Mouse (Mus musculus): Measurements from ENCODE around the gene Bst1. TPM values are rescaled to one million over a fixed set of nuclear protein-coding genes. Genes with fewer than 3 reads are reported as not detected.

Bst1 gene
- polyA plus RNA-seq, 1 experiment from 2014 or later = not detected

- Histone ChIP-seq H3K27ac (ENCODE audit: low read depth, low read length) (no peak overlapping the region), H3K9ac (ENCODE audit: low read length) (no peak overlapping the region), H3K4me3 (ENCODE audit: low read depth, low read length) (no peak overlapping the region), H3K9me3 (ENCODE audit: control insufficient read depth, low read length) (no peaks in the 10 kb centered on the region), H3K27me3 (ENCODE audit: control insufficient read depth, insufficient read depth, low read length) (no peaks in the 10 kb centered on the region), H3K4me1 (ENCODE audit: control insufficient read depth, insufficient read depth, low read length) (no peaks in the 10 kb centered on the region), H3K36me3 (ENCODE audit: control insufficient read depth, insufficient read depth, low read length) (no peaks in the 10 kb centered on the region), H3K4me2 (ENCODE audit: low read depth) (no peak overlapping the region)
- DNase-seq (ENCODE audit: low spot score) (no peak), ATAC-seq (ENCODE audit: insufficient read depth, low FRiP score, low TSS enrichment) (no peak)
- 89% methylated on average over 5 of the region's 5 CpGs for WGBS
These were observed 26.4 kb downstream of the Bst1 start for GRCm38 (mm10) chr5:43845083-43845482.

DNA sequence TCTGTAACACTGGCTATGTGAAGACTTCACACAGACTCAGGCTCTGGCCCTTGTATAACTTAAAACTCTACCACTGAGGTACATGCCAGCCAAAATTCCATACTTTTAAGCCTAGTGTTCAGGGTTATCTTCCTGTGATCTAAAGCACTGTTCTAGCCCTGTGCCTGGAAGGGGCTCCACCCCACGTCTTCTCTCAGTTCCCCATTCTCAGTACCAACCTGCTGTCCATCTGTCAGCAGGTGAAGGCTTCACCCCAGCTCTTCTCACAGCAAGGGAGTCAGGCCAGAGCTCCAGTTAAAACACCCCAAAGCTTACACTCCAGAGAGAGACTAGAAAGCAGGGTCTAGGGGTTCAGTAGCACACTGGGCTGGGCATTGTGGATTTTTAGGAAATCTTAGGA lies 27.0 kb downstream of the Bst1 start:
- no peak overlapping the region for H3K27ac ChIP-seq (ENCODE audit: low read depth, low read length)
- no peak overlapping the region for H3K9ac ChIP-seq (ENCODE audit: low read length)
- DNase-seq (ENCODE audit: low spot score) (no peak), ATAC-seq (ENCODE audit: insufficient read depth, low FRiP score, low TSS enrichment) (no peak)
- no peaks in the 10 kb centered on the region for H3K27me3 ChIP-seq (ENCODE audit: control insufficient read depth, insufficient read depth, low read length)
- 58% methylated on average over 1 of the region's 1 CpGs for WGBS
- no peak overlapping the region for H3K4me3 ChIP-seq (ENCODE audit: low read depth, low read length)
- H3K4me1 ChIP-seq (ENCODE audit: control insufficient read depth, insufficient read depth, low read length) = no peaks in the 10 kb centered on the region
- no peak overlapping the region for H3K4me2 ChIP-seq (ENCODE audit: low read depth)
- H3K36me3 ChIP-seq (ENCODE audit: control insufficient read depth, insufficient read depth, low read length) = no peaks in the 10 kb centered on the region
- no peaks in the 10 kb centered on the region for H3K9me3 ChIP-seq (ENCODE audit: control insufficient read depth, low read length)

DNA sequence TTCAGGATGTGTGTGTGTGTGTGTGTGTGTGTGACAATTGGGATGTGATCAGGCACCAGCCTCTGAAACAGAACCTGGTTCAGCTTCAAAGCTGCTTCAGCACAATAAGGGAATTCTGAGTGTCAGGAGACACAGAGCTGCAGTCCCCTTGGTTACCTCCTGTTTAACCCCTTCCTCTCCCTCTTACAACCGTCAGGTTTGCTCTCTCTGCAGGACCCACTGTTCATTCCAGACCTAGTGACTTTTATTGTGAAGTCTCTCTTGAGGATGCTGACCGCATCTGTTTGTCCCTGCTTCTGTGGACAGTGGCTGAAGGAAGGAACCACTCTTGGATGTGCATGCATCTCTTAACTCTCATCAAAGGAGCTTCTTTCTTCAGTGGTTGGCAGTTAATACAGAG lies 27.5 kb downstream of the Bst1 start:
- ATAC-seq (ENCODE audit: insufficient read depth, low FRiP score, low TSS enrichment) (no peak), DNase-seq (ENCODE audit: low spot score) (no peak)
- H3K9ac ChIP-seq (ENCODE audit: low read length) = no peak overlapping the region

DNA sequence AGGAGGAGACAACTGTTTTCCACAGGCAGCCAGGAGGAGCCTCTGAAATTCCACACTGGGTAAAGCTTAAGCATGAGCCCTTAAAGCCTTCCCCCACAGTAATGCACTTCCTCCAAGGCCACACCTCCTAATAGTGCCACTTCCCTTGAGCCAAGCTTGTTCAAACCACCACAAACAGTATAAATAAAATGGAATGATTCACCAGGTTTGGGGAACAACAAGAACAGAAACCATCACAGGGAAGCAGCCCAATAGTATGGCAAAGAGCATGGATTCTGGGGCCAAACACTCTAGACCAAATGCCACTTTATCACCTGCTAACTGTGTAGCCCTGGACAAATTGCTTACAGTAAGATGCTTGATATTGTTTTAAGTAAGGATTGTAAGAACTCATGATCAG lies 28.9 kb downstream of the Bst1 start:
- no peak for ATAC-seq (ENCODE audit: insufficient read depth, low FRiP score, low TSS enrichment)
- Histone ChIP-seq H3K4me1 (ENCODE audit: control insufficient read depth, insufficient read depth, low read length) (no peaks in the 10 kb centered on the region), H3K36me3 (ENCODE audit: control insufficient read depth, insufficient read depth, low read length) (no peaks in the 10 kb centered on the region), H3K4me2 (ENCODE audit: low read depth) (no peak overlapping the region), H3K27ac (ENCODE audit: low read depth, low read length) (no peak overlapping the region), H3K9ac (ENCODE audit: low read length) (no peak overlapping the region), H3K9me3 (ENCODE audit: control insufficient read depth, low read length) (no peaks in the 10 kb centered on the region), H3K27me3 (ENCODE audit: control insufficient read depth, insufficient read depth, low read length) (no peaks in the 10 kb centered on the region), H3K4me3 (ENCODE audit: low read depth, low read length) (no peak overlapping the region)
- DNase-seq (ENCODE audit: low spot score) = no peak

More for the DNA sequence above, 27.5 kb downstream of the Bst1 start:
- H3K27ac ChIP-seq (ENCODE audit: low read depth, low read length) = no peak overlapping the region
- H3K4me2 ChIP-seq (ENCODE audit: low read depth) = no peak overlapping the region
- H3K27me3 ChIP-seq (ENCODE audit: control insufficient read depth, insufficient read depth, low read length) = no peaks in the 10 kb centered on the region
- H3K4me1 ChIP-seq (ENCODE audit: control insufficient read depth, insufficient read depth, low read length) = no peaks in the 10 kb centered on the region
- 18% methylated on average over 2 of the region's 2 CpGs for WGBS
- H3K9me3 ChIP-seq (ENCODE audit: control insufficient read depth, low read length) = no peaks in the 10 kb centered on the region
- H3K4me3 ChIP-seq (ENCODE audit: low read depth, low read length) = no peak overlapping the region
- no peaks in the 10 kb centered on the region for H3K36me3 ChIP-seq (ENCODE audit: control insufficient read depth, insufficient read depth, low read length)

GRCm38 (mm10) chr5:43848275-43848674 lies 29.6 kb downstream of the Bst1 start:
- Histone ChIP-seq H3K27me3 (ENCODE audit: control insufficient read depth, insufficient read depth, low read length) (no peaks in the 10 kb centered on the region), H3K9ac (ENCODE audit: low read length) (no peak overlapping the region), H3K4me2 (ENCODE audit: low read depth) (no peak overlapping the region), H3K4me1 (ENCODE audit: control insufficient read depth, insufficient read depth, low read length) (no peaks in the 10 kb centered on the region), H3K36me3 (ENCODE audit: control insufficient read depth, insufficient read depth, low read length) (no peaks in the 10 kb centered on the region), H3K4me3 (ENCODE audit: low read depth, low read length) (no peak overlapping the region), H3K9me3 (ENCODE audit: control insufficient read depth, low read length) (no peaks in the 10 kb centered on the region), H3K27ac (ENCODE audit: low read depth, low read length) (no peak overlapping the region)
- WGBS = 84% methylated on average over 3 of the region's 3 CpGs
- ATAC-seq (ENCODE audit: insufficient read depth, low FRiP score, low TSS enrichment) (no peak), DNase-seq (ENCODE audit: low spot score) (no peak)

DNA sequence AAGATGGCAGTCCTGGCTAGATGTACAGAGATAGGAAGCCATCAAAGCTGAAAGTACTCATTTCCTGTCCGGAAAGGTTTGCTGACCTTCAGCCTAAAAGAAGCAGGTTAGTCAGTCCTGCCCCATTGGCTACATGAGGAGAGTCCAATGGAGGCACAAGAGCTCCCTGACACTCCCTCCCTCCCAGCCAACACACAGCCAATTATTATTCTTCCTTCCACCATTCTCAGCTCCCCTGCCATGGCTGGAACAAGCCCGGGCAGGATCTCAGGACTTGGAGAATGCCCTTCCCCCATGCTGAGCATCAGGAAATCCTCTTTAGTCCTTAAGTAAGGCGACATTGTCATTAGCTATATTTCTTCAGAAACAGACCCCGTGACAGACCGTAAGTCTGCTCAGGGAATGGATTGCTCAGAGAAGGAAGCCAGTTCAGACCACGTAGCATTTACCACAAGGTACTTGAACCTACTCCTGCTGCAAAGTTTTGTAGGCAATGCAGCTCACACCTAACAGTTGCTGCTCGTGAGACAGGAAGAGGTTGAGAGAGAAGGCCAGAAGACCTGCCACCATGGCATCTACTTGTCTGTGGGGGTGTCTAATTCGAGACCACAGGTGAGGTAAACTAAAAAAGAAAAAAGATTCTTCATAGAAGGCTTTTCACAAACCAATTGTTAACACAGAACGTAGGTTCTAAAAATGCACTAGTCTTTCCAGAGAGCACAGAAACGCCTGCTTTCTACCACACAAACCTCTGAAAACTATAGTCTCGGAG lies 34.6 kb downstream of the Bst1 start:
- no peaks in the 10 kb centered on the region for H3K36me3 ChIP-seq (ENCODE audit: control insufficient read depth, insufficient read depth, low read length)
- H3K9ac ChIP-seq (ENCODE audit: low read length) = no peak overlapping the region
- ATAC-seq (ENCODE audit: insufficient read depth, low FRiP score, low TSS enrichment) = no peak
- no peaks in the 10 kb centered on the region for H3K9me3 ChIP-seq (ENCODE audit: control insufficient read depth, low read length)
- H3K27me3 ChIP-seq (ENCODE audit: control insufficient read depth, insufficient read depth, low read length) = no peaks in the 10 kb centered on the region
- no peaks in the 10 kb centered on the region for H3K4me1 ChIP-seq (ENCODE audit: control insufficient read depth, insufficient read depth, low read length)
- WGBS = 84% methylated on average over 11 of the region's 11 CpGs
- H3K4me3 ChIP-seq (ENCODE audit: low read depth, low read length) = no peak overlapping the region
- H3K27ac ChIP-seq (ENCODE audit: low read depth, low read length) = no peak overlapping the region
- no peak overlapping the region for H3K4me2 ChIP-seq (ENCODE audit: low read depth)
- no peak for DNase-seq (ENCODE audit: low spot score)

DNA sequence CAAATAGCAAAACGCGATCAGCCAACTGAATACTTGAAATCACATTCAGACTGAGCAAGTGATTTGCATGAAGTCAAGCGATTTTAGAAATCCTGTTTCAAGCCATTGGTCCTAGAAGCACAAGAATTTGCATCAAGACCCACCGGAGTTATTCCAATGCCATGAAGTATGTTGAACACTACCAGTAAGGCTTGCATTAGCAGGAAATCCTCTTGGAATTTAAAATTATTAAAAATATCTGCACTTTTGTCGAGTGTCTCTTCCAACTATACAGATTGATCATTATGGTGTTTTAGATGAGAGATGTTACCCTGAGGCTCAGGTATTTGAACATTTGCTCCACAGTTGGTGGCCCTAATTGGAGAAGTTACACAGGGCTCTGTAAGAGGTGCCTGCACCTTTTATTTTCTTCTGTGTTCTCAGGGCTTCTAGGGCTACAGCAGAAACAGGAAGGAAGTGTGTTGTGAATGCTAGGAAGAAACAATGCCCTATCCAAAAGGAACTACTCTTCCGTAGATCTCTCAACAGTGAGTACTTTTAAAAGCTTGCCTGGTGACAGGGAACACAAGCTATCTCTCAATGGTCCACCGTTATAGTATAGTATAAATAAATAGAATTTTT lies 35.3 kb downstream of the Bst1 start:
- DNase-seq (ENCODE audit: low spot score) (no peak), ATAC-seq (ENCODE audit: insufficient read depth, low FRiP score, low TSS enrichment) (no peak)
- Histone ChIP-seq H3K27ac (ENCODE audit: low read depth, low read length) (no peak overlapping the region), H3K4me1 (ENCODE audit: control insufficient read depth, insufficient read depth, low read length) (no peaks in the 10 kb centered on the region), H3K9me3 (ENCODE audit: control insufficient read depth, low read length) (no peaks in the 10 kb centered on the region), H3K27me3 (ENCODE audit: control insufficient read depth, insufficient read depth, low read length) (no peaks in the 10 kb centered on the region), H3K4me2 (ENCODE audit: low read depth) (no peak overlapping the region), H3K9ac (ENCODE audit: low read length) (no peak overlapping the region), H3K4me3 (ENCODE audit: low read depth, low read length) (no peak overlapping the region), H3K36me3 (ENCODE audit: control insufficient read depth, insufficient read depth, low read length) (no peaks in the 10 kb centered on the region)
- WGBS = 86% methylated on average over 7 of the region's 7 CpGs

GRCm38 (mm10) chr5:43855769-43856168 lies 37.1 kb downstream of the Bst1 start:
- H3K27me3 ChIP-seq (ENCODE audit: control insufficient read depth, insufficient read depth, low read length) = no peaks in the 10 kb centered on the region
- no peaks in the 10 kb centered on the region for H3K36me3 ChIP-seq (ENCODE audit: control insufficient read depth, insufficient read depth, low read length)
- H3K4me3 ChIP-seq (ENCODE audit: low read depth, low read length) = no peak overlapping the region
- ATAC-seq (ENCODE audit: insufficient read depth, low FRiP score, low TSS enrichment) (no peak), DNase-seq (ENCODE audit: low spot score) (no peak)
- no peak overlapping the region for H3K9ac ChIP-seq (ENCODE audit: low read length)
- 82% methylated on average over 2 of the region's 2 CpGs for WGBS
- H3K27ac ChIP-seq (ENCODE audit: low read depth, low read length) = no peak overlapping the region
- H3K9me3 ChIP-seq (ENCODE audit: control insufficient read depth, low read length) = no peaks in the 10 kb centered on the region
- H3K4me1 ChIP-seq (ENCODE audit: control insufficient read depth, insufficient read depth, low read length) = no peaks in the 10 kb centered on the region
- no peak overlapping the region for H3K4me2 ChIP-seq (ENCODE audit: low read depth)

- Histone ChIP-seq H3K4me1 (ENCODE audit: control insufficient read depth, insufficient read depth, low read length) (no peaks in the 10 kb centered on the region), H3K9me3 (ENCODE audit: control insufficient read depth, low read length) (no peaks in the 10 kb centered on the region), H3K4me3 (ENCODE audit: low read depth, low read length) (no peak overlapping the region), H3K27me3 (ENCODE audit: control insufficient read depth, insufficient read depth, low read length) (no peaks in the 10 kb centered on the region), H3K36me3 (ENCODE audit: control insufficient read depth, insufficient read depth, low read length) (no peaks in the 10 kb centered on the region), H3K27ac (ENCODE audit: low read depth, low read length) (no peak overlapping the region), H3K9ac (ENCODE audit: low read length) (no peak overlapping the region), H3K4me2 (ENCODE audit: low read depth) (no peak overlapping the region)
- DNase-seq (ENCODE audit: low spot score) (no peak), ATAC-seq (ENCODE audit: insufficient read depth, low FRiP score, low TSS enrichment) (no peak)
- WGBS = 90% methylated on average over 8 of the region's 8 CpGs
These were observed 41.0 kb downstream of the Bst1 start for GRCm38 (mm10) chr5:43859663-43860062.
